Mouse (Mus musculus) MEL (cell line): ENCODE data around the gene Exoc3. TPM values are rescaled to one million over a fixed set of nuclear protein-coding genes. Genes with fewer than 3 reads are reported as not detected.

Source experiments
- DNase-seq: peaks from one replicate; pipeline ENCODE4 v3.0.0; 2011; ENCODE audit warnings: low read depth, low spot score
- H3K27ac ChIP-seq: 2 replicates; pipeline ENCODE4 v1.5.1; 2012; ENCODE audit warnings: low read depth, mild to moderate bottlenecking, control low read depth, low read length, moderate library complexity; ENCODE audit not compliant: control insufficient read depth
- H3K27me3 ChIP-seq, 2 experiments: fragments of 150-350 bp in 1 of 2; sonication (generic) in 1 of 2; 2 replicates each; pipeline ENCODE4 v1.6.1; 2012; ENCODE audit warnings: low read length in 2 of 2, mild to moderate bottlenecking in 2 of 2, improper control_type of control experiment in 1 of 2, moderate library complexity in 1 of 2; ENCODE audit not compliant: insufficient read depth in 2 of 2, control insufficient read depth in 1 of 2
- H3K36me3 ChIP-seq, 2 experiments: 2 replicates each; pipeline ENCODE4 v1.6.1; 2012 to 2014; ENCODE audit warnings: low read length in 2 of 2, improper control_type of control experiment in 1 of 2, inconsistent platforms in 1 of 2, mild to moderate bottlenecking in 1 of 2; ENCODE audit not compliant: insufficient read depth in 2 of 2, control insufficient read depth in 1 of 2
- H3K4me1 ChIP-seq, 2 experiments: fragments of 150-350 bp in 1 of 2; sonication (generic) in 1 of 2; 2 replicates each; pipeline ENCODE4 v1.6.1; 2012; ENCODE audit warnings: low read length in 2 of 2, improper control_type of control experiment in 1 of 2, mild to moderate bottlenecking in 1 of 2; ENCODE audit not compliant: insufficient read depth in 2 of 2, control insufficient read depth in 1 of 2
- H3K4me3 ChIP-seq, 2 experiments: fragments of 150-350 bp in 1 of 2; sonication (generic) in 1 of 2; 2 replicates each; pipeline ENCODE4 v1.5.1; 2012; ENCODE audit warnings: low read depth in 2 of 2, low read length in 2 of 2, mild to moderate bottlenecking in 2 of 2, moderate library complexity in 2 of 2, control low read depth in 1 of 2, improper control_type of control experiment in 1 of 2; ENCODE audit not compliant: control insufficient read depth in 1 of 2, insufficient read depth in 1 of 2
- H3K79me2 ChIP-seq: 2 replicates; pipeline ENCODE4 v1.6.1; 2012; ENCODE audit warnings: mild to moderate bottlenecking, low read length, moderate library complexity; ENCODE audit not compliant: control insufficient read depth, poor library complexity, insufficient read depth
- H3K9ac ChIP-seq: 2 replicates; pipeline ENCODE4 v1.6.1; 2012; ENCODE audit warnings: low read depth, mild to moderate bottlenecking, control low read depth, low read length, moderate library complexity; ENCODE audit not compliant: control insufficient read depth, poor library complexity, severe bottlenecking
- H3K9me3 ChIP-seq: fragments of 150-350 bp; sonication (generic); replicated peaks from 2 replicates; pipeline ENCODE4 v1.6.1; 2012; ENCODE audit warnings: mild to moderate bottlenecking, low read length, improper control_type of control experiment, moderate library complexity; ENCODE audit not compliant: insufficient read depth
- CTCF ChIP-seq, 3 experiments: IDR thresholded peaks in 2 of 3; conservative IDR thresholded peaks in 1 of 3; 2 replicates each; pipeline ENCODE4 v1.5.1; 2011 to 2012; ENCODE audit warnings: low read length in 3 of 3, low read depth in 2 of 3, mild to moderate bottlenecking in 2 of 3, improper control_type of control experiment in 1 of 3, inconsistent platforms in 1 of 3, mixed read lengths in 1 of 3, moderate library complexity in 1 of 3; ENCODE audit not compliant: control insufficient read depth in 1 of 3, insufficient read depth in 1 of 3, poor library complexity in 1 of 3, severe bottlenecking in 1 of 3
- EP300 ChIP-seq, 2 experiments: IDR thresholded peaks; 2 replicates each; pipeline ENCODE4 v1.6.1; 2011; ENCODE audit warnings: improper control_type of control experiment in 2 of 2, low read length in 2 of 2, low read depth in 1 of 2, mild to moderate bottlenecking in 1 of 2
- GABPA ChIP-seq: IDR thresholded peaks from 2 replicates; pipeline ENCODE4 v1.6.1; 2012; ENCODE audit warnings: low read depth, mild to moderate bottlenecking, inconsistent platforms, low read length, improper control_type of control experiment, moderate library complexity
- GATA1 ChIP-seq: IDR thresholded peaks from 2 replicates; pipeline ENCODE4 v1.6.1; 2011; ENCODE audit warnings: low read depth, low read length, improper control_type of control experiment
- KAT2A ChIP-seq: conservative IDR thresholded peaks from 2 replicates; pipeline ENCODE4 v1.6.1; 2012; ENCODE audit warnings: low read depth, low read length, improper control_type of control experiment, inconsistent platforms
- MAFK ChIP-seq: IDR thresholded peaks from 2 replicates; pipeline ENCODE4 v1.6.1; 2011; ENCODE audit warnings: low read depth, mild to moderate bottlenecking, low read length, improper control_type of control experiment, borderline replicate concordance
- MEF2A ChIP-seq: IDR thresholded peaks from 2 replicates; pipeline ENCODE4 v1.6.1; 2014; ENCODE audit warnings: low read depth, mild to moderate bottlenecking, inconsistent platforms, low read length, improper control_type of control experiment; ENCODE audit not compliant: poor library complexity, insufficient replicate concordance, severe bottlenecking; ENCODE audit errors: extremely low read depth
- MXI1 ChIP-seq: IDR thresholded peaks from 2 replicates; pipeline ENCODE4 v1.6.1; 2011; ENCODE audit warnings: mild to moderate bottlenecking, low read depth, low read length, improper control_type of control experiment
- MYC ChIP-seq: IDR thresholded peaks from 2 replicates; pipeline ENCODE4 v1.6.1; 2011; ENCODE audit warnings: low read depth, mild to moderate bottlenecking, low read length, improper control_type of control experiment, moderate library complexity
- POLR2A ChIP-seq, 2 experiments: IDR thresholded peaks; 2 replicates each; pipeline ENCODE4 v1.6.1; 2011 to 2012; ENCODE audit warnings: low read length in 2 of 2, mild to moderate bottlenecking in 2 of 2, control low read depth in 1 of 2, improper control_type of control experiment in 1 of 2, low read depth in 1 of 2, moderate library complexity in 1 of 2; ENCODE audit not compliant: control insufficient read depth in 1 of 2, insufficient read depth in 1 of 2, poor library complexity in 1 of 2
- RAD21 ChIP-seq: IDR thresholded peaks from 2 replicates; pipeline ENCODE4 v1.6.1; 2011; ENCODE audit warnings: mild to moderate bottlenecking, low read depth, low read length, improper control_type of control experiment
- SIN3A ChIP-seq: IDR thresholded peaks from 2 replicates; pipeline ENCODE4 v1.6.1; 2012; ENCODE audit warnings: low read length, improper control_type of control experiment, inconsistent platforms
- TAL1 ChIP-seq: IDR thresholded peaks from 2 replicates; pipeline ENCODE4 v1.6.1; 2012; ENCODE audit warnings: mild to moderate bottlenecking, inconsistent platforms, low read length, moderate library complexity, mixed read lengths
- TBP ChIP-seq: IDR thresholded peaks from 2 replicates; pipeline ENCODE4 v1.8.0; 2011; ENCODE audit warnings: low read depth, low read length, improper control_type of control experiment
- UBTF ChIP-seq: IDR thresholded peaks from 2 replicates; pipeline ENCODE4 v1.6.1; 2012; ENCODE audit warnings: low read depth, mild to moderate bottlenecking, inconsistent platforms, low read length, improper control_type of control experiment, moderate library complexity, borderline replicate concordance; ENCODE audit not compliant: insufficient read depth
- polyA plus RNA-seq, 2 experiments: library from polyadenylated mRNA; stranded (reverse) in 1 of 2; unstranded in 1 of 2; fragments of >175 nt in 1 of 2; fragments of >200 nt in 1 of 2; gene quantifications; 2 replicates each; pipeline versions ENCODE4 v1.2.1 to v1.2.4; 2012; ENCODE audit warnings: low replicate concordance in 2 of 2, low read depth in 1 of 2; ENCODE audit not compliant: insufficient read length in 2 of 2, insufficient read depth in 1 of 2, missing spikeins in 1 of 2
- total RNA-seq: library from RNA; depleted of rRNA; stranded (reverse); fragments of 300-350 nt; gene quantifications from 2 replicates; pipeline ENCODE4 v1.2.3, GENCODE M21; 2012

Gene Exoc3
- total and polyA plus RNA-seq, 3 experiments, result 24.2 to 145 (median 35.4) TPM

DNA sequence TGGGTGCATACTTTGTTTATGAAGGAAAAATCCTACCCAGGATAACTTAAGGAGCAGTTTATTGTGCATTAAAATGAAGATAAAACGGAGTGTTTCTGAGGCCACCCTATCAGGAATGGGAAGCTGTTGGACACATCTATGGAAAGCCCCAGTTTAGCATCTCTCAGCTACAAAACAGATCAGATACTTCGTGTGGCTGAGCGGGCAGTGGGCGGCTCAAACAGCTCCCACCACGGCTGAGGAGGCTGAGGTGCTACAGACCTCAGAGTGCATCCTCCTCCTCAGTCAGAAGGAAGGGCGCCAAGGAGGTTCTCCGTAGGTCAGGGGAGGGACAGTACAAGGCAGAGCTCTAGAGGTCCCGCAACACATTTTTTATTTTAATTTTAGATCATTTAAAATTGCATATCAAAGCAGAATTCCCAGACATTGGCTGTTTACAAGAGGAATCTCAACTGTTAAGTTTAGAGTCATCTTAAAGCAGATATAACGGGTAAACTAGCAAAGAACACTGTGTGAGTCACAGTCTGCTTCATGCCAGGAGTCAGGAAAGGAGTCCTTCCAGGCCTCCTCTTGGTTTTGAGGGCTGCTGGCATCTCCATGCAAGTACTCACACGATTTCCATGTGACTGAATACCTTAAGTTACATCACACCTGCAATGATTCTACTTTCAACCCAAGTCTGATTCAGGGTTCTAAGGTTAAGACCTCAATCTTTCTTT is 38.9 kb downstream of the Exoc3 start:
- no peak for DNase-seq
- H3K36me3 ChIP-seq, result no peaks in the 10 kb centered on the region; a peak in 1 of 4 replicates

DNA sequence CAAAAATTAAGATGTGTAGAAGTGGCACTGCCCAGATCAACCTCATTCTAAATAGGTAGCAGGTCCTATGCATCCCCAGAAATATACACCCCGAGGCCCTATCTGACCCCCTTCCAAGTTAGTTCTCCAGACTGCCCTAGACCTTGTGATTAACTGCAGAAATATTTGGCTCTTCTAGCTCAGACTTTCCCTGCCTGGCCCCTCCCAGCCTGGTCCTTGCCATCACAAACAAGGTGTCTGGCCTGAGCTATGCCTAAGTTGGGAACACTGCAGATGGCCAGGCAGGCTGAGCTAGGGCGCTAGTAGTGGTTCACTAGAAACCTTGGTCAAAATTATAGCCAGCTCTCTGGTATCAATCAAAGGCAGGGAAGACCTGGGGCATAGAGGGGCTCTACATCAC is 41.0 kb downstream of the Exoc3 start:
- Histone ChIP-seq H3K27ac (no peak overlapping the region), H3K9ac (no peak overlapping the region)
- no peak for DNase-seq
- TF ChIP-seq UBTF (no peak), RAD21 (no peak), KAT2A (no peak), MXI1 (no peak), TAL1 (no peak), SIN3A (no peak), TBP (no peak), POLR2A (IDR thresholded peaks at IDR 0.05; ENCODE audit: control insufficient read depth in 1 of 2, insufficient read depth in 1 of 2, low read depth in 1 of 2, low read length in 2 of 2, poor library complexity in 1 of 2) (no peak), MEF2A (no peak), GABPA (no peak), CTCF (IDR thresholded peaks at IDR 0.05 in 2 of 3, conservative IDR thresholded peaks at IDR 0.05 in 1 of 3; ENCODE audit: control insufficient read depth in 1 of 3, insufficient read depth in 1 of 3, low read depth in 2 of 3, low read length in 3 of 3, poor library complexity in 1 of 3, severe bottlenecking in 1 of 3) (no peak)
- TF ChIP-seq, all 39 proteins: peak for 0
- no peak overlapping the region for H3K4me3 ChIP-seq
- no peaks in the 10 kb centered on the region; a peak in 1 of 4 replicates for H3K36me3 ChIP-seq
- no peaks in the 10 kb centered on the region for H3K79me2 ChIP-seq
- no peaks in the 10 kb centered on the region; a peak in 1 of 4 replicates for H3K27me3 ChIP-seq
- H3K4me1 ChIP-seq, result no peaks in the 10 kb centered on the region
- no peaks in the 10 kb centered on the region for H3K9me3 ChIP-seq

More for the DNA sequence above, 38.9 kb downstream of the Exoc3 start:
- Histone ChIP-seq H3K27ac (no peak overlapping the region), H3K79me2 (no peaks in the 10 kb centered on the region), H3K4me3 (no peak overlapping the region), H3K9me3 (no peaks in the 10 kb centered on the region), H3K4me1 (no peaks in the 10 kb centered on the region), H3K27me3 (no peaks in the 10 kb centered on the region), H3K9ac (no peak overlapping the region)
- no peak for TF ChIP-seq MAFK
- TF ChIP-seq EP300 (IDR thresholded peaks at IDR 0.05; ENCODE audit: low read depth in 1 of 2, low read length in 2 of 2), result no peak
- TF ChIP-seq GATA1, result no peak
- TF ChIP-seq MXI1, result no peak
- no peak for TF ChIP-seq MYC
